Mouse (Mus musculus) midbrain, embryonic 10.5 days (tissue): ENCODE data around the gene Pdia6. TPM values are rescaled to one million over a fixed set of nuclear protein-coding genes. Genes with fewer than 3 reads are reported as not detected.

Experiments used
- DNase-seq: peaks from one replicate; pipeline ENCODE4 v3.0.0-alpha.2; 2017; ENCODE audit warnings: low spot score
- H3K27ac ChIP-seq: fragments of 300-500 bp; sonication (generic); replicated peaks from 2 replicates; pipeline ENCODE4 v1.5.1; 2016; ENCODE audit warnings: mild to moderate bottlenecking
- H3K27me3 ChIP-seq: fragments of 300-500 bp; sonication (generic); 2 replicates; pipeline ENCODE4 v1.6.1; 2016; ENCODE audit warnings: low read depth, mild to moderate bottlenecking; ENCODE audit not compliant: poor library complexity, severe bottlenecking
- H3K36me3 ChIP-seq: fragments of 300-500 bp; sonication (generic); 2 replicates; pipeline ENCODE4 v1.6.1; 2016; ENCODE audit warnings: mild to moderate bottlenecking, moderate library complexity
- H3K4me1 ChIP-seq: fragments of 300-500 bp; sonication (generic); 2 replicates; pipeline ENCODE4 v1.6.1; 2016
- H3K4me3 ChIP-seq: fragments of 300-500 bp; sonication (generic); 2 replicates; pipeline ENCODE4 v1.5.1; 2016; ENCODE audit warnings: mild to moderate bottlenecking, moderate library complexity
- H3K9me3 ChIP-seq: fragments of 300-500 bp; sonication (generic); replicated peaks from 2 replicates; pipeline ENCODE4 v1.6.1; 2016; ENCODE audit warnings: mild to moderate bottlenecking
- WGBS: fragments of 180-500 bp; shearing (Covaris S2); methylation state at CpG from one replicate; pipeline ENCODE4 v1.1.7; 2016; 5-methylcytosine and 5-hydroxymethylcytosine counted together
- polyA plus RNA-seq: library from polyadenylated mRNA; unstranded; fragments of >200 nt; fragmentation: Nextera tagmentation; extraction: Ambion mirVana; gene quantifications from 2 replicates; pipeline ENCODE4 v1.2.1, GENCODE M21; 2016

The Pdia6 gene
- polyA plus RNA-seq, 1 experiment from 2014 or later: 645 TPM

GRCm38 (mm10) chr12:17318453-17318852 is 52.1 kb downstream of the Pdia6 start:
- H3K27ac ChIP-seq: no peak overlapping the region
- peaks cover 18% of the 10 kb centered on the region for H3K27me3 ChIP-seq
- WGBS: 81% methylated on average over 3 of the region's 3 CpGs
- H3K4me1 ChIP-seq: no peaks in the 10 kb centered on the region
- DNase-seq: no peak
- H3K4me3 ChIP-seq: no peak overlapping the region
- H3K9me3 ChIP-seq: no peaks in the 10 kb centered on the region
- no peaks in the 10 kb centered on the region for H3K36me3 ChIP-seq

- peak; percentile 57 for DNase-seq
- H3K9me3 ChIP-seq: no peaks in the 10 kb centered on the region
- H3K27me3 ChIP-seq: peaks cover 54% of the 10 kb centered on the region
- H3K4me1 ChIP-seq: peaks cover 14% of the 10 kb centered on the region
- 4% methylated on average over 51 of the region's 51 CpGs for WGBS
- peak overlapping the region; percentile 63 for H3K27ac ChIP-seq
- no peaks in the 10 kb centered on the region for H3K36me3 ChIP-seq
- H3K4me3 ChIP-seq: peak overlapping the region; percentile 62
These were observed 58.5 kb downstream of the Pdia6 start for GRCm38 (mm10) chr12:17324549-17325470.

GRCm38 (mm10) chr12:17329259-17329658 is 62.9 kb downstream of the Pdia6 start, which contains the start of gene Atp6v1c2:
Atp6v1c2 (minus strand) TSS chr12:17329359.
- no peaks in the 10 kb centered on the region for H3K36me3 ChIP-seq
- H3K27me3 ChIP-seq: peaks cover 28% of the 10 kb centered on the region
- H3K4me1 ChIP-seq: peaks cover 10% of the 10 kb centered on the region
- WGBS: 82% methylated on average over 3 of the region's 3 CpGs
- H3K4me3 ChIP-seq: no peak within 1 kb of the TSS
- H3K27ac ChIP-seq: no peak within 1 kb of the TSS
- H3K9me3 ChIP-seq: no peaks in the 10 kb centered on the region
- DNase-seq: no peak

GRCm38 (mm10) chr12:17333459-17333858 is 67.1 kb downstream of the Pdia6 start:
- H3K27me3 ChIP-seq: no peaks in the 10 kb centered on the region
- WGBS: 36% methylated on average over 1 of the region's 1 CpGs
- H3K4me1 ChIP-seq: no peaks in the 10 kb centered on the region
- H3K36me3 ChIP-seq: no peaks in the 10 kb centered on the region
- no peak for DNase-seq
- no peak overlapping the region for H3K4me3 ChIP-seq
- no peak overlapping the region for H3K27ac ChIP-seq
- H3K9me3 ChIP-seq: no peaks in the 10 kb centered on the region

Other genes with a start within 250 kb of the Pdia6 start
- gene Kcnf1, start 89.7 kb upstream of the Pdia6 start, polyA plus RNA-seq: 0.33 and 0.71 TPM in 2 replicates
- 0.21 and 0.46 TPM in 2 replicates for gene Atp6v1c2, start 62.8 kb downstream of the Pdia6 start, polyA plus RNA-seq
- gene Nol10, start 81.9 kb downstream of the Pdia6 start, polyA plus RNA-seq: 35.4 and 37.1 TPM in 2 replicates